Mouse (Mus musculus) ovary, adult 18-20 months (tissue): ENCODE results near the gene Kcnc2.
"Not testable (repeated sequence)": the region's sequence is repeated elsewhere in the genome, so short reads cannot be mapped to it uniquely, and the experiment has no call there.

Experiments used
- DNase-seq: peaks from one replicate; pipeline ENCODE4 v3.0.0; 2022; ENCODE audit warnings: low spot score, mixed read lengths

The Kcnc2 gene

GRCm38 (mm10) chr10:112270887-112271802, at the start of gene Kcnc2:
Gene Kcnc2, plus strand, starts transcription at chr10:112271121.
- DNase-seq = no peak

- no peak for DNase-seq
These were observed 43.8 kb upstream of the Kcnc2 start for GRCm38 (mm10) chr10:112227073-112227472.

DNA sequence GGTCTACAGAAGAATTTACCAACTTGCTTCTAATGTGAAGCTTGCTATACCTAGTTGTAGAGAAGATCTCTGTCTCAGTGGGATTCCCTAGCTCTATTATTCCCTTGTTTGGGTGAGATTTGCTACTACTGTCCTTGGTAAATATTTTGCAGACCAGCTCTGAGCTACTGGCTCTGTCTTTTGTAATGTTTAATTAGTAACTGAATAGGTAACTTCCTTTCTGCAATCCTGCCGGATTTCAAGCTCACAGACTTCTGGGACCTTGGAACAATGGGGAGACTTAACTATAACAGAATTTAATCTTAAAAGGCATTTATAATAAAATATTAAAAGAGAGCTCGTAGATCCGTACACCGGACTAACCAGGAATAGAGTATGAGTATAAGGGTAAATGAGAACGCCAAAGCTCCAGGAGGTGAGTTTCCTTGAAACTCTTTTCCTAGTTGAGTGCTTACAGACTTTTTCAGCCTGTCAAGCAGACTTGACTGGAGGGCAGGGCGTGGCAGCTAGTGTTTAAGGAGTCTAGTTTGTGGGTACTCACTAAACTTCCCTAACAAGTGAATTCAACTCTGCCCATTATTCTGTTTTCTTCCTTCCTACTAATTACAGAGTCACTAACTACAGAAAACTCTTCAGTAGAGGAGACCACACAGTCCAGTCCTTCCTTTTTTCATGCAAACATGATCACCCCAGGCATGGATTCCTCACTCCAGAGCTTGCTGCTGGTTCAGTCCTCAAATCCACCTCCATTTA, 41.7 kb upstream of the Kcnc2 start:
- not testable (repeated sequence) for DNase-seq

- not testable (repeated sequence) for DNase-seq
These were observed 38.2 kb upstream of the Kcnc2 start for GRCm38 (mm10) chr10:112232733-112233132.

- DNase-seq = not testable (repeated sequence)
These were observed 35.5 kb upstream of the Kcnc2 start for GRCm38 (mm10) chr10:112235396-112235940.

GRCm38 (mm10) chr10:112248273-112248672, 22.6 kb upstream of the Kcnc2 start:
- DNase-seq = no peak

- DNase-seq = no peak
These were observed 7.5 kb upstream of the Kcnc2 start for GRCm38 (mm10) chr10:112263467-112263866.

GRCm38 (mm10) chr10:112269481-112269880, 1.4 kb upstream of the Kcnc2 start:
- DNase-seq = no peak

GRCm38 (mm10) chr10:112269939-112270781, 761 bp upstream of the Kcnc2 start:
- DNase-seq = no peak

- no peak for DNase-seq
These were observed 863 bp downstream of the Kcnc2 start for GRCm38 (mm10) chr10:112271803-112272165.

GRCm38 (mm10) chr10:112272171-112272570, 1.2 kb downstream of the Kcnc2 start:
- DNase-seq = no peak

DNA sequence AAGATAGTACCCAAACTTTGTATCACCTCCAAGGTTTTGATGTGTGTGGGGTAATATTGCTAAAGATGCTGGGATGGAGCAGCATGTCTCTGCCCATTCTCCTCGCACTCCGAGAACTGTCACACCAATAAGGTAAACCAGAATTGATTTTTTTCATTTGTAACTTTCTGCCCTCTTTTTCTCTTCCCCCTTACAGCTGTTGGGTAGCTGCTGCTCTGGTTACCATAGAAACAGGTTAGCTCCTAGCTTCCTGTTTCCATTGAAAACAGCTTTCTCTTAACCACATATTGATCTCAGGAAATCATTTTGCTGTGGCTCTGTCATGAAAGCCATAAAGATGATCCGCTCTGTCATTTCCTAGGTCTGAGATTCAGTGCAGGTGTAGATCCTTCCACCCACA, 7.1 kb downstream of the Kcnc2 start:
- DNase-seq = no peak

DNA sequence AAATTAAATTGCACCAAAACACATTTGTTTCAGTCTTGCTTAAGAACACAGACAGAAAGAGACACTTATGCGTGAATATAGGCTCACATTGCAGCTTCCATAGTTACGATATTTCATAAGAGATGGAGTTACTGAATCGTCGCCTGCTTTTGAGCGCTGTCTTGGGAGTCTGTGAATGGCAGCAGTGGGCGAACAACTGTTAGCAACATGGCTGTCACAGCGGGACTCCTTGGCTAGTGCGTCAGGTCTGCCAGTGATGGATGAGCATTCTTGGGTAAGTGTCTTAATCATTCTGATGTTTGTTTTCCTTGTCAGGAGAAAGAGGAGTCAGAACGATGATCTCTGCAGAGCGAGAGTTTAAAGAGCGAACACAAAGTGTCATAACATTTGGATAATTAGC, 44.2 kb downstream of the Kcnc2 start:
- no peak for DNase-seq

DNA sequence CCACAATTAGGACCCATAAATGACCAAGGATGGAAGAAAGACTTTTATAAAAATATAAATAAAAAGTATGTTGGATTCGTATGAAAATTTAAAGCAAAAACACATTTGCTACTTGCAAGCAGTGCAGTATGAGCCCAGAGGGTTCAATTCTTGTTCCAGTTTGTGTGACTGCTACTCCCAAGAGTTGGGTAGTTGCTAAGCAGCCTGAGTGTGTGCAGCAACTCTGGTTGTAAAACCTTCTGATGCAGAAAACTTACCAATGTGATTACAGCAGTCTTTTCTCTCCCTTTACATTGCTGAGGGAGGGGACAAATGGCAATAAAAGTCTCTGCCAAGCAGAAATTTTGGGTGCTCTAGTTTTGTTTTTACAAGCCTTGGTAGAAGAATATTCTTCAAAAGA, 46.9 kb downstream of the Kcnc2 start:
- no peak for DNase-seq

DNA sequence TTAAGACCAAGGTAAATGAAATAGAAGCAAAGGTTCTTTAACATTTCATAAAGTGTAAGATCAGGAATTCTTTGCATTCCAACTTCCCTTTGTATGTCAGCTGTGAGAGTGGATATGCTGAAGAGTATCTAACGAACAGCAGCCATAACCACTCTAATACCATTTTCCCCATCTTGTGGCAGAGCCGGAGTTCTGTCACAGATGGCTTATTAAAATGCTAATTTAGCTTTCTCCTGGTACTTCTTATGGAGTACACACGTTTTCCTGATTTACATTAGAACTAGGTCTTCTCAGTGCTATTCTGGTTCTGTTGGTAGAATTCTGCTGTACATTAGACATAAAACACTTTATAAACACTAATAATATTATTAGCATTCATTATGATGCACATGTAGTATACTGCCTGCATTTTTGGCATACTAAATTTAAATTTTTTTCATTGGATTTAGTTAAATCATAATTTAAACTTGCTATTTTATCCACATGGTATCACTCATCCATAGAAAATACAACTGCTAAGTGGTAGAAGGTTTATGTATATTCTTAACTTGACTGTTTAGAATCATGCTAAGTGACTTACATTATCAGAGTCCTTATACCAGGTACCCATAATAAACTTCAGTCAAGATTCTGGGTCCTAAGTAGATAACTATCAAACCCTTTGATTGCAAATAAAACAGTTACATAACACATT, 86.9 kb downstream of the Kcnc2 start:
- DNase-seq = no peak

GRCm38 (mm10) chr10:112358363-112358704, 87.4 kb downstream of the Kcnc2 start:
- DNase-seq = no peak

DNA sequence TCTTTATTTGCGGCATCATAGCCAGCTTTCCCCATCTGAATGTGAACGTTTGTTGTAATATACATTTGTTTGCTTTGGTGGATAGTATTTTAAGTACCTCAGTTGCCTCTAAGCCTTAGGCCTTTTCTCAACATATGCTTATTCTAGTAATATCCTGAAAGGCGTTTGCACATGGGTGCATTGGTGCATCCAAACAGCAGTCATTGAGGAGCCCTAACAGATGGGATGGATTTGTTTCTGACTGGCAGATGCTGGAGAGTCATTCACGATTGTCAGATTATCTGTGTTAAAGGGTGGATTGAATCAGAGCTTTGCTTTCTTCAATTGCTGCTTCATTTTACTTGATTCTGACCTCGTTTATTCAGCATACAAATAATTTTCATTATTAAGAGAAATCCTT, 89.8 kb downstream of the Kcnc2 start:
- no peak for DNase-seq

GRCm38 (mm10) chr10:112368369-112368768, 97.4 kb downstream of the Kcnc2 start:
- no peak for DNase-seq

DNA sequence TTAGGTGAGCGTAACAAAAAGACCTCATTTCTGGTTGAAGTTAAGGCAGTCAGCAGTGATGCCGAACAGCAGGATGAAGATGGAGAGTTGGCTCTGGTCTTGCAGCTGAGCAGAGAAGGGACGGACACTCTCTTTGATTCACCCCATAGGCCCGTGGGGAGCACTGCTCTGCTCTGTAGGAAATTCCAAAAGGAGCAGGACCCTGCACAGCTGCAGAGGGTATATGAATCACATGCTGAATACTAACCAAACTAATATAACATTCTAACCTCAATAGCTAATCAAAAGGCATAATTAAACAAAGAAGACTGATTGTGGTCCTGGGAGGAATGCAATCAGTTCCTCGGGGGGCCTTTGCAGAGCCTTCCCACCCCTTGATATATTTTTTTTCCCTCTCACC, 106.2 kb downstream of the Kcnc2 start:
- DNase-seq = no peak

- no peak for DNase-seq
These were observed 107.5 kb downstream of the Kcnc2 start for GRCm38 (mm10) chr10:112378465-112378864.

DNA sequence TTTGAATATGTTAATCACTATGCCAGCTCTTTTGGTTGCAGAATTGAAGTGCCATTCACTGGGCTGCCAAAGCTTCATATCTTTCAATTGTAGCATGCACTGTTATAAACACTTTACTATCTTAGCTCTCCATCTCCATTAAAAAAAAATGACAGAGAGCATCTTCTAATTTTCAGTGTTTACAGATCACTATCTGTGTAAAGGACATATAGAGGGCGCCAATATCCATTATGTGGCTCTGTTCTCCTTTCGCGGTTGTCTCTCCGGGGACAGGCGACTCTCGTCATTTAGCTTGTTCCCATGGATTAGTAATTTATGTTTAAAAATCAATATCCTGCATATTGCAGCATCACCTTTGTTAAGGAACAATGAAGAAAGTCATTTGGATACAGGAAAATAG, 109.7 kb downstream of the Kcnc2 start:
- DNase-seq = no peak
